Mouse (Mus musculus): Measurements from ENCODE around the gene Krtap21-1. TPM values are rescaled to one million over a fixed set of nuclear protein-coding genes. Genes with fewer than 3 reads are reported as not detected.

Krtap21-1 gene
- total RNA-seq (2021): not detected
- long read RNA-seq, experiment 1, transcript Krtap21-1-201 (1 exons, 651 nt): major isoform, 5 of 5 reads
- long read RNA-seq, experiment 1, partial matches to known transcripts: 0 of 5 reads
- long read RNA-seq, experiment 1, other reads (novel, unspliced or antisense): 0 of 5 reads
- long read RNA-seq, experiment 2: 0 reads

GRCm38 (mm10) chr16:89403768-89404167 lies at the start of gene Krtap21-1:
Gene Krtap21-1, minus strand, starts transcription at chr16:89403868.
- no peak for DNase-seq (ENCODE audit: low spot score in 2 of 2)

DNA sequence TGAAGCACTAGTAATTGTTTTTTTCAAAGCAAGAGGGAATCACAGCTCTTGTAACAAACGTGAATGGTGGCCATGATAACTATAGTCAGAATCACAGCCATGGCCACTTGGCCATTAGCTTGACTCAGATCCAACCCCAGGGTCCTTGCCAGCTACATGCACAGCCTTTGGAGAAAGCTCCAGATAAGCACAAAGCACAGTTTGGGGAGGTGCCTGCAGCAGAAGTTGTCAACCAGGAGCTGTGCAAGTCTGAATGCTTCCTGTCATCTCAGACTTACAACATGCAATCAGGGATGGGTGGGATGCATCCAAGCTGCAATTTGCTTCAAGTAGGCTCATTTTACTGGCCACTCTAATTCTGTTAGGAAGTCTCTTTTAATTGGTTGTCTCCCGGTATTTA lies 25.9 kb upstream of the Krtap21-1 start:
- DNase-seq (ENCODE audit: low spot score in 2 of 2): no peak

DNA sequence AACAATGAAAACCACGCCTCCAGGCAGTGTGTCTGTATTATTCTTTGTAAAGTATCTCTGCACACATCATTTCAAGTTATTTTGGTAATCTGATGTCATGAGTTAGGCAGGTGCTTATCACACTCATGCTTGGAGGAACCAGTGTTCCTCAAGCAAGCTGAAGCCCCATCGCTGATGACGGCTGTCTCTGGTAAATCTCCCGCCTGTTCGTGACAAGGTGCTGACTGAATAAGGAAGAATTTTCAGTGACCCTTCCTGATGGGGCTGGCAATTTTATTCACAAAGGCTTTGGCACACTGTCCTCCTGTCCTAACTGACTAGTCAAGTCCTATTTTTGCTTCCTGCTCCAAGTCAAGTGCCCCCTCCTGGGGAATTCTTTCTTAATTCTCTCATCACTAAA lies 21.6 kb upstream of the Krtap21-1 start:
- no peak for DNase-seq (ENCODE audit: low spot score in 2 of 2)

- DNase-seq (ENCODE audit: low spot score in 2 of 2): no peak
Observed at GRCm38 (mm10) chr16:89420011-89420410, 16.3 kb upstream of the Krtap21-1 start, which contains the start of gene Krtap6-2. Gene Krtap6-2, minus strand, starts transcription at chr16:89420111.

- no peak for DNase-seq (ENCODE audit: low spot score in 2 of 2)
Observed at GRCm38 (mm10) chr16:89416311-89416710, 12.6 kb upstream of the Krtap21-1 start.

GRCm38 (mm10) chr16:89410345-89411068 lies 6.8 kb upstream of the Krtap21-1 start:
- no peak for DNase-seq (ENCODE audit: low spot score in 2 of 2)

- DNase-seq (ENCODE audit: low spot score in 2 of 2): no peak
Observed at GRCm38 (mm10) chr16:89372734-89373461, 30.8 kb downstream of the Krtap21-1 start.

Other genes starting within 250 kb of the Krtap21-1 start
- not detected for gene Gm9789, start 245.9 kb downstream of the Krtap21-1 start, total RNA-seq (2021)
- gene Gm7735, start 234.4 kb downstream of the Krtap21-1 start, total RNA-seq (2021): not detected
- gene 1110057P08Rik, start 229.1 kb downstream of the Krtap21-1 start, total RNA-seq (2021): not detected
- not detected for gene Krtap20-2, start 198.0 kb downstream of the Krtap21-1 start, total RNA-seq (2021)
- gene Krtap6-2, start 16.2 kb upstream of the Krtap21-1 start, total RNA-seq (2021): not detected
- gene Krtap8-1, start 84.1 kb upstream of the Krtap21-1 start, total RNA-seq (2021): not detected
- gene Krtap7-1, start 104.5 kb upstream of the Krtap21-1 start, total RNA-seq (2021): not detected
- not detected for gene Krtap11-1, start 167.3 kb upstream of the Krtap21-1 start, total RNA-seq (2021)

All from gastrocnemius, postnatal 4 days (tissue).